Comparison of ENCODE assay signal across 8 mouse cellular contexts in the genomic region with DNA sequence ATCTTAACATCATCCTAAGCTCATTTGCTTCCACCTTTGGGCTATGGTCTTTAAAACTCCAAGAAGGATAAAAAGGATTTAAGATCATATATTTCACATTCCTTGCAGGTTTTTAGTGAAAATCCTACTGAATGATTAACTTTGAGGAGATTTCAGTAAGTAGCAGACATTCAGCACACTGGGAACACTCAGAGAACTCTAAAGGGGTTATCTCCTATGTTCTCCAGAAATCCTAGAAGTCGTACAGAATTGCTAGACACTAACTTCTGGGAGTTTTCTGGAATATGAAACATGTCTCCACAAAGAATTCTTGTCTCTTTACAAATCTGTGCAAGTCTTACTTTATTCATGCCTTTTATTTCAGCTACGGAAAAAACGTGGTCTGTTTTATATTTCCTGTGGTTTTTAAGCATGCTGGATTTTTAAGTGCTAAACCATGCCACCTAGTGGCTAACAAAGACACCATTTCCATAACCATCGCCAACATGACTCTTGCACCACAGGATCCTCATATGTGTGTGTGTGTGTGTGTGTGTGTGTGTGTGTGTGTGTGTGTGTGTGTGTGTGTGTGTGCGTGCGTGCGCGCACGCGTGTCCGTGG. TPM values are rescaled to one million over a fixed set of nuclear protein-coding genes. Genes with fewer than 3 reads are reported as not detected.
DNase-seq lines count a peak whose midpoint lies in the region; ATAC-seq lines count a peak whose summit lies in the region.

No protein-coding gene starts in this region.

- H3K4me2 ChIP-seq in embryonic facial prominence, embryonic 15.5 days (replicated peaks): peak overlapping the region; percentile 42
- peak overlapping the region; percentile 63 for H3K4me2 ChIP-seq in intestine, embryonic 14.5 days (ENCODE audit: low read length)

- DNase-seq in heart, adult 9 months (ENCODE audit: low spot score in 2 of 2): peak; percentile 28 to 57
- DNase-seq in heart, adult 11 months: no peak
- peak; percentile 30 for DNase-seq in MN1 (ENCODE audit: low spot score)
- DNase-seq in intestine, embryonic 14.5 days (ENCODE audit: low spot score): no peak
- DNase-seq in midbrain, embryonic 10.5 days (ENCODE audit: low spot score): peak; percentile 21
- no peak for DNase-seq in natural killer cell, adult 2 months (ENCODE audit: low spot score in 2 of 2)
- no peak for DNase-seq in yolk sac, embryonic 10.5 days (ENCODE audit: low spot score)

- no peaks in the 10 kb centered on the region for H3K27me3 ChIP-seq in embryonic facial prominence, embryonic 15.5 days
- H3K27me3 ChIP-seq in intestine, embryonic 14.5 days (replicated peaks; ENCODE audit: control insufficient read depth, insufficient read depth, low read length): no peaks in the 10 kb centered on the region
- H3K27me3 ChIP-seq in midbrain, embryonic 10.5 days (ENCODE audit: low read depth, poor library complexity, severe bottlenecking): no peaks in the 10 kb centered on the region

- H3K27ac ChIP-seq in embryonic facial prominence, embryonic 15.5 days (replicated peaks): peak overlapping the region; percentile 97
- H3K27ac ChIP-seq in intestine, embryonic 14.5 days (ENCODE audit: low read depth): peak overlapping the region; percentile 86
- no peak overlapping the region for H3K27ac ChIP-seq in midbrain, embryonic 10.5 days (replicated peaks)

- no peak for ATAC-seq in embryonic facial prominence, embryonic 15.5 days (ENCODE audit: insufficient number of reproducible peaks, low FRiP score, low TSS enrichment, low read depth)
- ATAC-seq in intestine, embryonic 14.5 days (replicated peaks; ENCODE audit: low FRiP score, low TSS enrichment, low read depth): 0 out of 2 replicates have a peak, but pooled peaks have one; percentile 37

- WGBS in embryonic facial prominence, embryonic 15.5 days: 8% methylated on average over 11 of the region's 11 CpGs
- 2% methylated on average over 4 of the region's 11 CpGs for WGBS in intestine, embryonic 14.5 days
- whole genome bisulfite sequencing in midbrain, embryonic 10.5 days: 30% methylated on average over 11 of the region's 11 CpGs

- H3K36me3 ChIP-seq in embryonic facial prominence, embryonic 15.5 days: no peaks in the 10 kb centered on the region
- H3K36me3 ChIP-seq in intestine, embryonic 14.5 days (ENCODE audit: control insufficient read depth, insufficient read depth, low read length): peaks cover 8% of the 10 kb centered on the region
- no peaks in the 10 kb centered on the region for H3K36me3 ChIP-seq in midbrain, embryonic 10.5 days

- no peaks in the 10 kb centered on the region for H3K9me3 ChIP-seq in embryonic facial prominence, embryonic 15.5 days (replicated peaks)
- no peaks in the 10 kb centered on the region for H3K9me3 ChIP-seq in intestine, embryonic 14.5 days (ENCODE audit: control insufficient read depth, low read length)
- no peaks in the 10 kb centered on the region for H3K9me3 ChIP-seq in midbrain, embryonic 10.5 days (replicated peaks)

- H3K4me3 ChIP-seq in embryonic facial prominence, embryonic 15.5 days (replicated peaks): peak overlapping the region; percentile 56
- H3K4me3 ChIP-seq in intestine, embryonic 14.5 days (ENCODE audit: low read depth, low read length): peak overlapping the region; percentile 83
- H3K4me3 ChIP-seq in midbrain, embryonic 10.5 days: 0 out of 2 replicates have a peak overlapping the region, but pooled peaks have one; percentile 20

- H3K4me1 ChIP-seq in embryonic facial prominence, embryonic 15.5 days: peaks cover 10% of the 10 kb centered on the region; the same call in 1 of the 2 replicates
- H3K4me1 ChIP-seq in intestine, embryonic 14.5 days (replicated peaks; ENCODE audit: control insufficient read depth, insufficient read depth, low read length): peaks cover 20% of the 10 kb centered on the region
- peaks cover 3% of the 10 kb centered on the region for H3K4me1 ChIP-seq in midbrain, embryonic 10.5 days

- peak overlapping the region; percentile 18 for H3K9ac ChIP-seq in embryonic facial prominence, embryonic 15.5 days
- H3K9ac ChIP-seq in intestine, embryonic 14.5 days (ENCODE audit: low read length): peak overlapping the region; percentile 91

RNA-seq across cellular contexts. Expression of gene Col3a1, which starts 2.5 kb away (rescaled TPM):
- 2,793 and 3,179 TPM in 2 replicates for polyA plus RNA-seq in embryonic facial prominence, embryonic 15.5 days (2015; fragmentation: Nextera tagmentation; extraction: Ambion mirVana)
- 1,853 and 2,064 TPM in 2 replicates for polyA plus RNA-seq in intestine, embryonic 14.5 days (2014; fragmentation: Nextera tagmentation; extraction: Ambion mirVana)
- 368 and 487 TPM in 2 replicates for polyA plus RNA-seq in midbrain, embryonic 10.5 days (2016; fragmentation: Nextera tagmentation; extraction: Ambion mirVana)

Comparison
In these comparisons a context has a peak if more than half of its experiments do, and no peak if none do; other contexts are left out.
1. DNase-seq: peak in heart, adult 9 months (2 of 2), MN1 (single experiment) and midbrain, embryonic 10.5 days (single experiment); none in heart, adult 11 months (single experiment), intestine, embryonic 14.5 days (single experiment), natural killer cell, adult 2 months (0 of 2) and yolk sac, embryonic 10.5 days (single experiment).
2. H3K4me3 ChIP-seq: peak in every context shown above with its lines; median percentile 83 in intestine, embryonic 14.5 days; 56 in embryonic facial prominence, embryonic 15.5 days; 20 in midbrain, embryonic 10.5 days.